Mouse (Mus musculus) CH12.LX (cell line): ENCODE results near the gene C7. TPM values are rescaled to one million over a fixed set of nuclear protein-coding genes. Genes with fewer than 3 reads are reported as not detected.
"Not testable (repeated sequence)": the region's sequence is repeated elsewhere in the genome, so short reads cannot be mapped to it uniquely, and the experiment has no call there.

ENCODE experiments used
- DNase-seq: peaks from one replicate; pipeline ENCODE4 v3.0.0-alpha.2; 2013; ENCODE audit errors: extremely low read depth
- H3K27ac ChIP-seq: 2 replicates; pipeline ENCODE4 v1.5.1; 2012; ENCODE audit warnings: low read depth, mild to moderate bottlenecking, control low read depth, moderate library complexity; ENCODE audit not compliant: insufficient read depth
- H3K27me3 ChIP-seq: replicated peaks from 2 replicates; pipeline ENCODE3; 2012; ENCODE audit warnings: inconsistent platforms
- H3K36me3 ChIP-seq, 2 experiments: replicated peaks in 1 of 2; 2 replicates each; pipeline versions ENCODE3 to v1.6.1; 2012; ENCODE audit warnings: inconsistent platforms in 1 of 2, low read length in 1 of 2, mild to moderate bottlenecking in 1 of 2, mixed read lengths in 1 of 2, moderate library complexity in 1 of 2; ENCODE audit not compliant: control insufficient read depth in 1 of 2, insufficient read depth in 1 of 2
- H3K4me1 ChIP-seq, 2 experiments: 2 replicates each; pipeline ENCODE4 v1.6.1; 2012; ENCODE audit warnings: inconsistent platforms in 1 of 2, moderate library complexity in 1 of 2; ENCODE audit not compliant: insufficient read depth in 2 of 2, control insufficient read depth in 1 of 2
- H3K4me2 ChIP-seq: 2 replicates; pipeline ENCODE4 v1.6.1; 2012; ENCODE audit warnings: low read depth, mild to moderate bottlenecking, control low read depth; ENCODE audit not compliant: poor library complexity, insufficient read depth, severe bottlenecking
- H3K4me3 ChIP-seq, 3 experiments: fragments of 150-350 bp in 1 of 3; sonication (generic) in 1 of 3; replicated peaks in 1 of 3; 2 replicates each; pipeline versions ENCODE3 to v1.5.1; 2011 to 2012; ENCODE audit warnings: low read depth in 2 of 3, low read length in 2 of 3, mild to moderate bottlenecking in 2 of 3, moderate library complexity in 2 of 3, control low read depth in 1 of 3, improper control_type of control experiment in 1 of 3, inconsistent platforms in 1 of 3, mixed read lengths in 1 of 3; ENCODE audit not compliant: poor library complexity in 1 of 3
- H3K79me2 ChIP-seq: replicated peaks from 2 replicates; pipeline ENCODE4 v1.6.1; 2012; ENCODE audit warnings: mild to moderate bottlenecking, moderate library complexity; ENCODE audit not compliant: control insufficient read depth, poor library complexity, insufficient read depth, severe bottlenecking; ENCODE audit errors: extremely low read depth
- H3K9ac ChIP-seq: 2 replicates; pipeline ENCODE4 v1.6.1; 2012; ENCODE audit warnings: low read depth, mild to moderate bottlenecking, control low read depth, moderate library complexity; ENCODE audit not compliant: insufficient read depth
- H3K9me3 ChIP-seq: replicated peaks from 2 replicates; pipeline ENCODE3; 2012; ENCODE audit warnings: low read length, inconsistent platforms, mixed read lengths
- CTCF ChIP-seq, 2 experiments: IDR thresholded peaks in 1 of 2; conservative IDR thresholded peaks in 1 of 2; 2 replicates each; pipeline ENCODE4 v1.5.1; 2011 to 2012; ENCODE audit warnings: low read depth in 2 of 2, low read length in 2 of 2, improper control_type of control experiment in 1 of 2, inconsistent platforms in 1 of 2, mild to moderate bottlenecking in 1 of 2, moderate library complexity in 1 of 2
- ELF1 ChIP-seq: IDR thresholded peaks from 2 replicates; pipeline ENCODE4 v1.6.1; 2014; ENCODE audit warnings: low read depth, mild to moderate bottlenecking, inconsistent platforms, low read length, improper control_type of control experiment
- ETS1 ChIP-seq: conservative IDR thresholded peaks from 2 replicates; pipeline ENCODE4 v1.6.1; 2012; ENCODE audit warnings: low read depth, mild to moderate bottlenecking, inconsistent platforms, low read length, improper control_type of control experiment, moderate library complexity
- GABPA ChIP-seq: IDR thresholded peaks from 2 replicates; pipeline ENCODE4 v1.6.1; 2012; ENCODE audit warnings: low read depth, low read length, improper control_type of control experiment, inconsistent platforms; ENCODE audit not compliant: insufficient replicate concordance
- HCFC1 ChIP-seq: IDR thresholded peaks from 2 replicates; pipeline ENCODE4 v1.6.1; 2012; ENCODE audit warnings: low read depth, mild to moderate bottlenecking, inconsistent platforms, low read length, improper control_type of control experiment
- IRF4 ChIP-seq: IDR thresholded peaks from 2 replicates; pipeline ENCODE4 v1.6.1; 2014; ENCODE audit warnings: low read depth, mild to moderate bottlenecking, inconsistent platforms, low read length, improper control_type of control experiment
- MAFK ChIP-seq: IDR thresholded peaks from 2 replicates; pipeline ENCODE4 v1.6.1; 2011; ENCODE audit warnings: low read length, improper control_type of control experiment; ENCODE audit not compliant: insufficient replicate concordance
- MAZ ChIP-seq: IDR thresholded peaks from 2 replicates; pipeline ENCODE4 v1.6.1; 2012; ENCODE audit warnings: low read depth, mild to moderate bottlenecking, inconsistent platforms, low read length, improper control_type of control experiment, moderate library complexity
- MEF2A ChIP-seq: IDR thresholded peaks from 2 replicates; pipeline ENCODE4 v1.6.1; 2014; ENCODE audit warnings: low read depth, mild to moderate bottlenecking, inconsistent platforms, low read length, improper control_type of control experiment, borderline replicate concordance
- MYC ChIP-seq: IDR thresholded peaks from 2 replicates; pipeline ENCODE4 v1.6.1; 2011; ENCODE audit warnings: low read depth, mild to moderate bottlenecking, improper control_type of control experiment, low read length
- NELFE ChIP-seq: IDR thresholded peaks from 2 replicates; pipeline ENCODE4 v1.6.1; 2011; ENCODE audit warnings: low read depth, low read length, improper control_type of control experiment
- POLR2A ChIP-seq: IDR thresholded peaks from 2 replicates; pipeline ENCODE4 v1.6.1; 2011; ENCODE audit warnings: low read depth, mild to moderate bottlenecking, improper control_type of control experiment, low read length
- TBP ChIP-seq: conservative IDR thresholded peaks from 2 replicates; pipeline ENCODE4 v1.6.1; 2011; ENCODE audit warnings: low read depth, low read length, improper control_type of control experiment
- UBTF ChIP-seq: IDR thresholded peaks from 2 replicates; pipeline ENCODE4 v1.6.1; 2012; ENCODE audit warnings: low read depth, mild to moderate bottlenecking, inconsistent platforms, low read length, improper control_type of control experiment, moderate library complexity
- USF1 ChIP-seq: IDR thresholded peaks from 2 replicates; pipeline ENCODE4 v1.6.1; 2014; ENCODE audit warnings: low read depth, mild to moderate bottlenecking, inconsistent platforms, low read length, improper control_type of control experiment
- ZMIZ1 ChIP-seq: IDR thresholded peaks from 2 replicates; pipeline ENCODE4 v1.6.1; 2012; ENCODE audit warnings: low read depth, mild to moderate bottlenecking, inconsistent platforms, low read length, improper control_type of control experiment
- dilution Hi-C: fragments of 300-500 bp; cut with MboI; formaldehyde crosslinking; loops from 2 replicates; pipeline ENCODE4 v1.14.3; 2020; ENCODE audit warnings: low sequenced_read_pairs; ENCODE audit not compliant: extremely low pct_unique_long_range_greater_than_20kb, extremely low pct_ligation_motif_present
- in situ Hi-C: fragments of 300-500 bp; cut with MboI; formaldehyde crosslinking; loops from 3 replicates; pipeline ENCODE4 v1.14.3; 2019; ENCODE audit warnings: low sequenced_read_pairs, low pct_ligation_motif_present, low pct_unique_long_range_greater_than_20kb, mixed read lengths
- polyA plus RNA-seq: library from polyadenylated mRNA; unstranded; fragments of >175 nt; gene quantifications from 2 replicates; pipeline ENCODE4 v1.2.1, GENCODE M21; 2012; ENCODE audit warnings: low read depth; ENCODE audit not compliant: insufficient read length
- total RNA-seq, 2 experiments: library from RNA; depleted of rRNA; stranded (reverse); fragments of 300-350 nt in 1 of 2; fragments of >200 nt in 1 of 2; gene quantifications; 2 replicates each; pipeline ENCODE4 v1.2.3; 2012 to 2014

The C7 gene
- total and polyA plus RNA-seq, 3 experiments: 0.04 to 0.11 (median 0.09) TPM

DNA sequence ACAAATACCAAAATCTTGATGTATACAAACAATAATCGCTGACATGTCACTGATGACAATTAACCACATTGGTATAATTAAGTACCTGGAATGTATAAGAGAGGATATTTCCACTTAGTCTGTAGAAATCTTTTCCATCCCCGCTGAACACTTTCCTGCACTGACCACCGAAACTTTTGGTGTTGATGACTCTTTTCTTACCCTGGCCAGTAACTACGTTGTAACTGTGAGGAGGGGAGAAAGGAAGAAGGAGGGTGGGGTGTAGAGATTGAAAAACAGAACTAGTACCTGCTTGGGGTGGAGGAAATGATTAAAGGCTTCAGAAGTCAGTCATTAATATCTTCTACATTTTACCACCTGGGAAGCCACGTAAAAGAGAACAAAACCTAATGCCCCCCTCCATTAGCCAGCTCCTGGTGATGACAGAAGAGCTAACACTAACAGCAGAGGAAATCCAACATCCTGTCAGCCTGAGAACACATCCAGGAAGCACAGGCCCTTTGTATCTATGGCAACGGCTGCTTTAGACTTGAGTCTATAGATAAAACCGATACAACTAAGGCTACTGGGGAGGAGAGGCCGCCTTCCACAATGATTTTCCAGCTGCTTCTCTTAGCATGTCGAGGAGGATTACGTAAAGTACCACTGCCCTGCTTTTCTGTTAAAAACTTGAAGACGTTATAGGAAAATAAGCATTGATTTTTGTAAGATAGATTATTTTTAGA is 17.8 kb downstream of the C7 start:
- Histone ChIP-seq H3K27me3 (no peaks in the 10 kb centered on the region), H3K4me1 (peaks cover 3 to 5% of the 10 kb centered on the region in 2 experiments; a peak in 2 of 4 replicates), H3K27ac (no peak overlapping the region), H3K36me3 (no peaks in the 10 kb centered on the region), H3K4me2 (peak overlapping the region; percentile 45), H3K79me2 (no peaks in the 10 kb centered on the region), H3K9me3 (no peaks in the 10 kb centered on the region), H3K9ac (no peak overlapping the region), H3K4me3 (no peak overlapping the region)
- TF ChIP-seq UBTF: no peak
- TF ChIP-seq GABPA: no peak
- TF ChIP-seq ETS1: no peak
- TF ChIP-seq CTCF (conservative IDR thresholded peaks at IDR 0.05 in 1 of 2, IDR thresholded peaks at IDR 0.05 in 1 of 2; ENCODE audit: low read depth in 2 of 2, low read length in 2 of 2): no peak
- TF ChIP-seq MAZ: no peak
- no peak for TF ChIP-seq ELF1
- dilution Hi-C loops (no loop called here), in situ Hi-C loops (no loop called here)
- no peak for DNase-seq

DNA sequence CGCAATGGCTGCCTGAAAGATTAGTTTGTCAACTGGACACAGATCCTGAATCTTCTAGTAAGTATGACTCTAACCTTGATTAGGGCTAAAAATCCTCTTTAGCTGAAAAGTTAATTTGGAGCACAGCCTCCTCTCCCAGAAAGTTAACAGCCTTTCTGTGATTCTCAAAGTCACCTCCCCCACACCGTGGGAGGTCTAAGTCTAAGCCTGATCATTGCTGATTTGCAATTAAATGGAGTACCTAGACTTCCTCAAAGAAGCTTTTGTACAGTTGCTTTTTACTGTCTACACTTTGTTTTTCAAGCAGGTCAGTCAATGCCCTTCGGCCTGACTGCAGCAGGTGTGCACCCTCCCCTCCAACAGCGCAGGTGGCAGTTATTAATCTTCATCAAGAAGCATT is 34.3 kb downstream of the C7 start:
- Histone ChIP-seq H3K4me3 (no peak overlapping the region), H3K4me2 (no peak overlapping the region), H3K79me2 (no peaks in the 10 kb centered on the region), H3K9me3 (no peaks in the 10 kb centered on the region), H3K9ac (no peak overlapping the region), H3K27me3 (no peaks in the 10 kb centered on the region), H3K27ac (no peak overlapping the region), H3K4me1 (no peaks in the 10 kb centered on the region), H3K36me3 (no peaks in the 10 kb centered on the region)
- DNase-seq: no peak
- dilution Hi-C loops: no loop called here
- no peak for TF ChIP-seq USF1
- no peak for TF ChIP-seq UBTF
- TF ChIP-seq ZMIZ1: no peak
- TF ChIP-seq NELFE: no peak
- no peak for TF ChIP-seq MEF2A
- TF ChIP-seq CTCF (conservative IDR thresholded peaks at IDR 0.05 in 1 of 2, IDR thresholded peaks at IDR 0.05 in 1 of 2; ENCODE audit: low read depth in 2 of 2, low read length in 2 of 2): no peak
- no peak for TF ChIP-seq POLR2A
- TF ChIP-seq TBP: no peak
- TF ChIP-seq MYC: no peak
- TF ChIP-seq HCFC1: no peak
- no peak for TF ChIP-seq MAFK
- no peak for TF ChIP-seq IRF4
- in situ Hi-C loops: no loop called here

DNA sequence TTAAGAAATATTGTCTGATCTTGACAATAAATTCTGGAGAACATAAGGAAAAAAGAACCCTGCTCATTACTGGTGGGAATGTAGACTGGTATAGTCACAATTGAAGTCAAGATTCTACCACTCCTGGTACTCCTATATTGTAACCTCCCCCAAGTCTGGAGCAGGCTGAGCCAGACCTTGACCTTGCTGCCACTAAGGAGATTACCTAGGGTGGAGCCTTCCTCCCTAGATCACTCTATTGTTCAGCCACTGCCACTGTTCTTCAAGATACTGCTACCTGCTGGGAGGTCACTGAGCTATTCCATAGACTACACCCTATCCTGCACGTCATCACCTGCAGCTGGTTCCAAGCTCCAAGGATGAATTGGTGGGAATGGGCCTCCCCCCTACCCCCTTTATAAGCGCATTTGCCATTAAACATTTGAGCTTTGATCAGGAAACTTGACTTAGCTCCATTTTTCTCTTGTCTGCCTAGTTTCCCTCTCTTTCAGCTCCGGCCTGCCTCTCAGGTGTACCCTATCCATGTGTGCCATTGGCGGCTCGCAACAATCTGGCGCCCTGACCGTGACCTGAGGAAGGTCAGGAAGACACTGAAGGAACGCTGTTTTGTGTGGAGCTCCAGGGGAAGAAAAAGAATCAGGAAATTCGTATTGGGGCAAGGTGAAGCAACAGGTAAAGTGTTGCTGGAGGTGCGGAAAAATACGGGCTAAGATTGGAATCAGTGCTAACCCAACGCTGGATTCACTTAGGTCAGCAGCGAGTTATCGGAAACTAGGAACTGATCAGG is 39.9 kb downstream of the C7 start:
- in situ Hi-C loops, H3K27me3 ChIP-seq, H3K36me3 ChIP-seq, H3K4me1 ChIP-seq, H3K4me3 ChIP-seq, H3K4me2 ChIP-seq, H3K79me2 ChIP-seq, DNase-seq, dilution Hi-C loops, H3K9ac ChIP-seq, H3K9me3 ChIP-seq, H3K27ac ChIP-seq: not testable (repeated sequence)
